Mouse (Mus musculus) bone marrow macrophage, adult 2 months (primary cell): ENCODE data around the gene Ipo5.

Experiments
- CTCF ChIP-seq: IDR thresholded peaks from 2 replicates; pipeline ENCODE4 v1.5.1; 2012; ENCODE audit warnings: low read depth, mild to moderate bottlenecking, low read length, moderate library complexity
- POLR2A ChIP-seq: IDR thresholded peaks from 2 replicates; pipeline ENCODE4 v1.6.1; 2012; ENCODE audit warnings: mild to moderate bottlenecking, low read depth, low read length, borderline replicate concordance

DNA sequence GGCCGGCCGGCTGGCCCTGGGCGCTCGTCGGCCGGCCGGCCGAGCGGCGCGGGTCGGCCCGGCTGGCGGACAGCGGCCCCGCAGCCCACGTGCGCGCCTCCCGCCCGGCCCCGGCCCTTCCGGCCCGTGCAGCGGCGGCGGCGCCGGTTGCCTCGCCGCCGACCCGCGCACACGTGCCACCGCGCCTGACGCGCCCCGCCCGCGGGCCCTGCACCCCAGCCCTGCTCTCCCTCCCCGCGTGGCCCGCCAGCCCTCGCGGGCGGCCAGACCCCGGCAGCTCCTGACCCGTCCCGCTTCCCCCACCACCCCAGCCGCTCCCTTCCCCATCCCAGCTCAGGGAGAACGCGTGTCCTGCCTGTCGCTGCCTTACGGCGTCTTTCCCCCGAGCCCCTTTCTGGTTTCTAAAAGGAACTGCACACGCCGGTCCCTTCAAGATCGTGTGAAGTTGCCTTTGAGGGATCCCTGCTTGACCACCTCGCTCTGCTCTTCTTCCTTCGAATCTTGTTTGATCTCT, 421 bp downstream of the Ipo5 start:
- TF ChIP-seq POLR2A = no peak
- TF ChIP-seq CTCF = no peak
